Mouse (Mus musculus) MEL (cell line): ENCODE measurements around the gene Ube2u. TPM values are rescaled to one million over a fixed set of nuclear protein-coding genes. Genes with fewer than 3 reads are reported as not detected.

Experiments
- DNase-seq: peaks from one replicate; pipeline ENCODE4 v3.0.0; 2011; ENCODE audit warnings: low read depth, low spot score
- H3K27ac ChIP-seq: 2 replicates; pipeline ENCODE4 v1.5.1; 2012; ENCODE audit warnings: low read depth, mild to moderate bottlenecking, control low read depth, low read length, moderate library complexity; ENCODE audit not compliant: control insufficient read depth
- H3K27me3 ChIP-seq, 2 experiments: fragments of 150-350 bp in 1 of 2; sonication (generic) in 1 of 2; 2 replicates each; pipeline ENCODE4 v1.6.1; 2012; ENCODE audit warnings: low read length in 2 of 2, mild to moderate bottlenecking in 2 of 2, improper control_type of control experiment in 1 of 2, moderate library complexity in 1 of 2; ENCODE audit not compliant: insufficient read depth in 2 of 2, control insufficient read depth in 1 of 2
- H3K36me3 ChIP-seq, 2 experiments: 2 replicates each; pipeline ENCODE4 v1.6.1; 2012 to 2014; ENCODE audit warnings: low read length in 2 of 2, improper control_type of control experiment in 1 of 2, inconsistent platforms in 1 of 2, mild to moderate bottlenecking in 1 of 2; ENCODE audit not compliant: insufficient read depth in 2 of 2, control insufficient read depth in 1 of 2
- H3K4me1 ChIP-seq, 2 experiments: fragments of 150-350 bp in 1 of 2; sonication (generic) in 1 of 2; 2 replicates each; pipeline ENCODE4 v1.6.1; 2012; ENCODE audit warnings: low read length in 2 of 2, improper control_type of control experiment in 1 of 2, mild to moderate bottlenecking in 1 of 2; ENCODE audit not compliant: insufficient read depth in 2 of 2, control insufficient read depth in 1 of 2
- H3K4me3 ChIP-seq, 2 experiments: fragments of 150-350 bp in 1 of 2; sonication (generic) in 1 of 2; 2 replicates each; pipeline ENCODE4 v1.5.1; 2012; ENCODE audit warnings: low read depth in 2 of 2, low read length in 2 of 2, mild to moderate bottlenecking in 2 of 2, moderate library complexity in 2 of 2, control low read depth in 1 of 2, improper control_type of control experiment in 1 of 2; ENCODE audit not compliant: control insufficient read depth in 1 of 2, insufficient read depth in 1 of 2
- H3K79me2 ChIP-seq: 2 replicates; pipeline ENCODE4 v1.6.1; 2012; ENCODE audit warnings: mild to moderate bottlenecking, low read length, moderate library complexity; ENCODE audit not compliant: control insufficient read depth, poor library complexity, insufficient read depth
- H3K9ac ChIP-seq: 2 replicates; pipeline ENCODE4 v1.6.1; 2012; ENCODE audit warnings: low read depth, mild to moderate bottlenecking, control low read depth, low read length, moderate library complexity; ENCODE audit not compliant: control insufficient read depth, poor library complexity, severe bottlenecking
- H3K9me3 ChIP-seq: fragments of 150-350 bp; sonication (generic); replicated peaks from 2 replicates; pipeline ENCODE4 v1.6.1; 2012; ENCODE audit warnings: mild to moderate bottlenecking, low read length, improper control_type of control experiment, moderate library complexity; ENCODE audit not compliant: insufficient read depth
- BHLHE40 ChIP-seq: IDR thresholded peaks from 2 replicates; pipeline ENCODE4 v1.6.1; 2012; ENCODE audit warnings: low read depth, mild to moderate bottlenecking, inconsistent platforms, low read length, improper control_type of control experiment, borderline replicate concordance
- CHD1 ChIP-seq: IDR thresholded peaks from 2 replicates; pipeline ENCODE4 v1.6.1; 2012; ENCODE audit warnings: low read depth, mild to moderate bottlenecking, inconsistent platforms, low read length, improper control_type of control experiment
- CHD2 ChIP-seq: IDR thresholded peaks from 2 replicates; pipeline ENCODE4 v1.6.1; 2011; ENCODE audit warnings: low read length, improper control_type of control experiment
- CTCF ChIP-seq, 3 experiments: IDR thresholded peaks in 2 of 3; conservative IDR thresholded peaks in 1 of 3; 2 replicates each; pipeline ENCODE4 v1.5.1; 2011 to 2012; ENCODE audit warnings: low read length in 3 of 3, low read depth in 2 of 3, mild to moderate bottlenecking in 2 of 3, improper control_type of control experiment in 1 of 3, inconsistent platforms in 1 of 3, mixed read lengths in 1 of 3, moderate library complexity in 1 of 3; ENCODE audit not compliant: control insufficient read depth in 1 of 3, insufficient read depth in 1 of 3, poor library complexity in 1 of 3, severe bottlenecking in 1 of 3
- E2F4 ChIP-seq: IDR thresholded peaks from 2 replicates; pipeline ENCODE4 v1.6.1; 2011; ENCODE audit warnings: low read depth, low read length, improper control_type of control experiment, borderline replicate concordance
- ELF1 ChIP-seq: IDR thresholded peaks from 2 replicates; pipeline ENCODE4 v1.6.1; 2014; ENCODE audit warnings: low read depth, mild to moderate bottlenecking, inconsistent platforms, low read length, improper control_type of control experiment, moderate library complexity
- EP300 ChIP-seq, 2 experiments: IDR thresholded peaks; 2 replicates each; pipeline ENCODE4 v1.6.1; 2011; ENCODE audit warnings: improper control_type of control experiment in 2 of 2, low read length in 2 of 2, low read depth in 1 of 2, mild to moderate bottlenecking in 1 of 2
- ETS1 ChIP-seq: IDR thresholded peaks from 2 replicates; pipeline ENCODE4 v1.6.1; 2012; ENCODE audit warnings: low read depth, mild to moderate bottlenecking, inconsistent platforms, low read length, improper control_type of control experiment, moderate library complexity
- GABPA ChIP-seq: IDR thresholded peaks from 2 replicates; pipeline ENCODE4 v1.6.1; 2012; ENCODE audit warnings: low read depth, mild to moderate bottlenecking, inconsistent platforms, low read length, improper control_type of control experiment, moderate library complexity
- GATA1 ChIP-seq: IDR thresholded peaks from 2 replicates; pipeline ENCODE4 v1.6.1; 2011; ENCODE audit warnings: low read depth, low read length, improper control_type of control experiment
- HCFC1 ChIP-seq: IDR thresholded peaks from 2 replicates; pipeline ENCODE4 v1.6.1; 2012; ENCODE audit warnings: low read depth, mild to moderate bottlenecking, inconsistent platforms, low read length, improper control_type of control experiment, moderate library complexity
- JUND ChIP-seq: IDR thresholded peaks from 2 replicates; pipeline ENCODE4 v1.6.1; 2011; ENCODE audit warnings: low read depth, mild to moderate bottlenecking, improper control_type of control experiment, low read length
- KAT2A ChIP-seq: conservative IDR thresholded peaks from 2 replicates; pipeline ENCODE4 v1.6.1; 2012; ENCODE audit warnings: low read depth, low read length, improper control_type of control experiment, inconsistent platforms
- MAFK ChIP-seq: IDR thresholded peaks from 2 replicates; pipeline ENCODE4 v1.6.1; 2011; ENCODE audit warnings: low read depth, mild to moderate bottlenecking, low read length, improper control_type of control experiment, borderline replicate concordance
- MAX ChIP-seq: IDR thresholded peaks from 2 replicates; pipeline ENCODE4 v1.6.1; 2011; ENCODE audit warnings: low read length, improper control_type of control experiment
- MAZ ChIP-seq: IDR thresholded peaks from 2 replicates; pipeline ENCODE4 v1.6.1; 2012; ENCODE audit warnings: low read depth, mild to moderate bottlenecking, inconsistent platforms, low read length, improper control_type of control experiment
- MEF2A ChIP-seq: IDR thresholded peaks from 2 replicates; pipeline ENCODE4 v1.6.1; 2014; ENCODE audit warnings: low read depth, mild to moderate bottlenecking, inconsistent platforms, low read length, improper control_type of control experiment; ENCODE audit not compliant: poor library complexity, insufficient replicate concordance, severe bottlenecking; ENCODE audit errors: extremely low read depth
- MXI1 ChIP-seq: IDR thresholded peaks from 2 replicates; pipeline ENCODE4 v1.6.1; 2011; ENCODE audit warnings: mild to moderate bottlenecking, low read depth, low read length, improper control_type of control experiment
- MYB ChIP-seq: IDR thresholded peaks from 2 replicates; pipeline ENCODE4 v1.6.1; 2011; ENCODE audit warnings: mild to moderate bottlenecking, low read depth, low read length, improper control_type of control experiment
- MYC ChIP-seq: IDR thresholded peaks from 2 replicates; pipeline ENCODE4 v1.6.1; 2011; ENCODE audit warnings: low read depth, mild to moderate bottlenecking, low read length, improper control_type of control experiment, moderate library complexity
- NELFE ChIP-seq: IDR thresholded peaks from 2 replicates; pipeline ENCODE4 v1.6.1; 2011; ENCODE audit warnings: low read depth, low read length, improper control_type of control experiment
- NRF1 ChIP-seq: IDR thresholded peaks from 2 replicates; pipeline ENCODE4 v1.6.1; 2014; ENCODE audit warnings: low read depth, mild to moderate bottlenecking, inconsistent platforms, low read length, improper control_type of control experiment, moderate library complexity; ENCODE audit not compliant: poor library complexity, insufficient read depth, severe bottlenecking
- POLR2A ChIP-seq, 2 experiments: IDR thresholded peaks; 2 replicates each; pipeline ENCODE4 v1.6.1; 2011 to 2012; ENCODE audit warnings: low read length in 2 of 2, mild to moderate bottlenecking in 2 of 2, control low read depth in 1 of 2, improper control_type of control experiment in 1 of 2, low read depth in 1 of 2, moderate library complexity in 1 of 2; ENCODE audit not compliant: control insufficient read depth in 1 of 2, insufficient read depth in 1 of 2, poor library complexity in 1 of 2
- POLR2AphosphoS2 ChIP-seq: IDR thresholded peaks from 2 replicates; pipeline ENCODE4 v1.6.1; 2011; ENCODE audit warnings: low read length, improper control_type of control experiment
- POLR2AphosphoS5 ChIP-seq: IDR thresholded peaks from 2 replicates; pipeline ENCODE4 v1.6.1; 2012; ENCODE audit warnings: low read depth, borderline replicate concordance, mild to moderate bottlenecking, inconsistent platforms, low read length, moderate library complexity, mixed read lengths
- RAD21 ChIP-seq: IDR thresholded peaks from 2 replicates; pipeline ENCODE4 v1.6.1; 2011; ENCODE audit warnings: mild to moderate bottlenecking, low read depth, low read length, improper control_type of control experiment
- RCOR1 ChIP-seq: IDR thresholded peaks from 2 replicates; pipeline ENCODE4 v1.6.1; 2012; ENCODE audit warnings: low read depth, mild to moderate bottlenecking, inconsistent platforms, low read length, improper control_type of control experiment
- SIN3A ChIP-seq: IDR thresholded peaks from 2 replicates; pipeline ENCODE4 v1.6.1; 2012; ENCODE audit warnings: low read length, improper control_type of control experiment, inconsistent platforms
- SMC3 ChIP-seq: IDR thresholded peaks from 2 replicates; pipeline ENCODE4 v1.6.1; 2011; ENCODE audit warnings: low read depth, low read length, improper control_type of control experiment
- TAL1 ChIP-seq: IDR thresholded peaks from 2 replicates; pipeline ENCODE4 v1.6.1; 2012; ENCODE audit warnings: mild to moderate bottlenecking, inconsistent platforms, low read length, moderate library complexity, mixed read lengths
- TBP ChIP-seq: IDR thresholded peaks from 2 replicates; pipeline ENCODE4 v1.8.0; 2011; ENCODE audit warnings: low read depth, low read length, improper control_type of control experiment
- TCF12 ChIP-seq: IDR thresholded peaks from 2 replicates; pipeline ENCODE4 v1.6.1; 2014; ENCODE audit warnings: low read depth, mild to moderate bottlenecking, inconsistent platforms, low read length, improper control_type of control experiment, moderate library complexity
- UBTF ChIP-seq: IDR thresholded peaks from 2 replicates; pipeline ENCODE4 v1.6.1; 2012; ENCODE audit warnings: low read depth, mild to moderate bottlenecking, inconsistent platforms, low read length, improper control_type of control experiment, moderate library complexity, borderline replicate concordance; ENCODE audit not compliant: insufficient read depth
- USF1 ChIP-seq: IDR thresholded peaks from 2 replicates; pipeline ENCODE4 v1.6.1; 2014; ENCODE audit warnings: low read depth, mild to moderate bottlenecking, inconsistent platforms, low read length, improper control_type of control experiment, moderate library complexity
- USF2 ChIP-seq, 2 experiments: IDR thresholded peaks; 2 replicates each; pipeline ENCODE4 v1.6.1; 2011 to 2012; ENCODE audit warnings: improper control_type of control experiment in 2 of 2, low read length in 2 of 2, borderline replicate concordance in 1 of 2, inconsistent platforms in 1 of 2, low read depth in 1 of 2, mild to moderate bottlenecking in 1 of 2; ENCODE audit not compliant: insufficient read depth in 1 of 2
- ZC3H11A ChIP-seq: IDR thresholded peaks from 2 replicates; pipeline ENCODE4 v1.6.1; 2012; ENCODE audit warnings: low read depth, mild to moderate bottlenecking, inconsistent platforms, low read length, improper control_type of control experiment
- ZKSCAN1 ChIP-seq: IDR thresholded peaks from 2 replicates; pipeline ENCODE4 v1.6.1; 2012; ENCODE audit warnings: low read depth, mild to moderate bottlenecking, inconsistent platforms, low read length, improper control_type of control experiment, moderate library complexity
- ZMIZ1 ChIP-seq: IDR thresholded peaks from 2 replicates; pipeline ENCODE4 v1.6.1; 2012; ENCODE audit warnings: low read depth, mild to moderate bottlenecking, inconsistent platforms, low read length, improper control_type of control experiment, moderate library complexity
- ZNF384 ChIP-seq: IDR thresholded peaks from 2 replicates; pipeline ENCODE4 v1.6.1; 2012; ENCODE audit warnings: low read depth, mild to moderate bottlenecking, inconsistent platforms, low read length, improper control_type of control experiment
- polyA plus RNA-seq, 2 experiments: library from polyadenylated mRNA; stranded (reverse) in 1 of 2; unstranded in 1 of 2; fragments of >175 nt in 1 of 2; fragments of >200 nt in 1 of 2; gene quantifications; 2 replicates each; pipeline versions ENCODE4 v1.2.1 to v1.2.4; 2012; ENCODE audit warnings: low replicate concordance in 2 of 2, low read depth in 1 of 2; ENCODE audit not compliant: insufficient read length in 2 of 2, insufficient read depth in 1 of 2, missing spikeins in 1 of 2
- total RNA-seq: library from RNA; depleted of rRNA; stranded (reverse); fragments of 300-350 nt; gene quantifications from 2 replicates; pipeline ENCODE4 v1.2.3, GENCODE M21; 2012

Gene Ube2u
- total and polyA plus RNA-seq, 3 experiments: not detected

- H3K27ac ChIP-seq: no peak overlapping the region
- H3K36me3 ChIP-seq: no peaks in the 10 kb centered on the region
- no peaks in the 10 kb centered on the region for H3K9me3 ChIP-seq
- peak; percentile 62 for DNase-seq
- H3K4me3 ChIP-seq: no peak overlapping the region
- no peaks in the 10 kb centered on the region for H3K4me1 ChIP-seq
- H3K79me2 ChIP-seq: no peaks in the 10 kb centered on the region
- TF ChIP-seq HCFC1 (no peak), NELFE (no peak), MAX (no peak), TAL1 (no peak), MYC (no peak), ZMIZ1 (no peak), POLR2A (IDR thresholded peaks at IDR 0.05; ENCODE audit: control insufficient read depth in 1 of 2, insufficient read depth in 1 of 2, low read depth in 1 of 2, low read length in 2 of 2, poor library complexity in 1 of 2) (no peak), CTCF (IDR thresholded peaks at IDR 0.05 in 2 of 3, conservative IDR thresholded peaks at IDR 0.05 in 1 of 3; ENCODE audit: control insufficient read depth in 1 of 3, insufficient read depth in 1 of 3, low read depth in 2 of 3, low read length in 3 of 3, poor library complexity in 1 of 3, severe bottlenecking in 1 of 3) (peak in 2 of 3 experiments; percentile 53 to 80; a peak in 4 of 6 replicates), USF2 (IDR thresholded peaks at IDR 0.05; ENCODE audit: borderline replicate concordance in 1 of 2, insufficient read depth in 1 of 2, low read depth in 1 of 2, low read length in 2 of 2) (no peak), BHLHE40 (no peak), TBP (no peak), UBTF (no peak), MXI1 (no peak), KAT2A (no peak), ZC3H11A (peak; percentile 65), RAD21 (peak; percentile 88), GABPA (no peak), TCF12 (no peak), E2F4 (no peak), EP300 (IDR thresholded peaks at IDR 0.05; ENCODE audit: low read depth in 1 of 2, low read length in 2 of 2) (no peak), RCOR1 (no peak), POLR2AphosphoS2 (no peak), MEF2A (no peak), SMC3 (peak; percentile 86), MYB (no peak), SIN3A (no peak), ETS1 (no peak), USF1 (no peak), CHD1 (no peak), ZNF384 (peak; percentile 44; the same call in 1 of the 2 replicates), MAFK (no peak), MAZ (no peak), POLR2AphosphoS5 (no peak), ZKSCAN1 (no peak), NRF1 (no peak), CHD2 (no peak), JUND (no peak), GATA1 (no peak), ELF1 (no peak)
- H3K9ac ChIP-seq: no peak overlapping the region
- no peaks in the 10 kb centered on the region for H3K27me3 ChIP-seq
These were observed 59.2 kb downstream of the Ube2u start for GRCm38 (mm10) chr4:100537898-100538297.
